Mouse (Mus musculus) brain, embryonic 14.5 days (tissue): Measurements from ENCODE around the gene Plcd1.

Source experiments
- CTCF ChIP-seq: fragments of 200-500 bp; IDR thresholded peaks from 2 replicates; pipeline ENCODE4 v1.5.1; 2012; ENCODE audit warnings: inconsistent platforms, mild to moderate bottlenecking, moderate library complexity, borderline replicate concordance; ENCODE audit not compliant: insufficient read depth, insufficient read length; ENCODE audit errors: extremely low read depth
- POLR2A ChIP-seq: fragments of 200-500 bp; IDR thresholded peaks from 2 replicates; pipeline ENCODE4 v1.6.1; 2012; ENCODE audit warnings: mild to moderate bottlenecking, inconsistent platforms, borderline replicate concordance; ENCODE audit not compliant: poor library complexity, insufficient read depth, insufficient read length, severe bottlenecking; ENCODE audit errors: extremely low read depth

DNA sequence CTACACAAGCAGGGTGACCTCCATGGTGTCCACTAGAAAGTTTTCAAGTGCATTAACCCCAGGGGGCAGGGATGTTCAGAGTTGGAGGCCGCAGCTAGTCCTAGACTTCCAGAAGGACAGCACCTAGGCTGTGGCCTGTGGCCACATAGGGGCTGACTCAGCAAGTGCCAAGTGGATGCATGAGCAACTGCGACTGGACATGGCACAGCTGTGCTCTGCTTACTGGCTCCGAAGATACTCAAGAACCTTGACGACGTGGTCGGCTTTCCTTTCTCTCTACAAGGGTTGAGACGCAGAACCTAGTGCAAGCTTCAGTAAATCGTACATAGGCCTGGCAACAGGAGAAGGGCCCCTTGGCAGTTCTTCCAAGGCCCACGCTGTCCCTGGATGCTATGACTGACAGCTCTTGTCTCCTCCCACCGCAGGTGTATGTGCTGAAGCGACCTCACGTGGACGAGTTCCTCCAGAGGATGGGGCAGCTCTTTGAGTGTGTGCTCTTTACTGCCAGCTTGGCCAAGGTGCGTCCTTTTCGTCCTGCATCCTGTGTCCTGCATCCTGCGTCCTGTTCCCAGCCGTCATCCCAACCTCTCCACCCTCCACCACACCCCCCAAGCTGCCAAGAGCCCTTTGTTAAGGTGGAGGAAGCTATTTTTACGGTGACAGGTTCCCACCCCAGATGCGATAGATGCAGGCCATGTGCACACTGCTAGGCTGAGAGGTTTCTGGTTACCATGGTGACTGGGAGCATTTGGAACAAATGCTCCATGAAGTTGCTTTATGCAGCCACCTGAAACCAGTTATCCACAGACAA, 60.0 kb downstream of the Plcd1 start:
- TF ChIP-seq CTCF (no peak), POLR2A (no peak)
